In genomic region chr16:8823661-8824060, GRCm38 (mm10) we compare ENCODE assay signal across 8 mouse cellular contexts. TPM values are rescaled to one million over a fixed set of nuclear protein-coding genes. Genes with fewer than 3 reads are reported as not detected.
DNase-seq lines count a peak whose midpoint lies in the region; ATAC-seq lines count a peak whose summit lies in the region.

No protein-coding gene starts in this region.

- H3K4me3 ChIP-seq in embryonic facial prominence, embryonic 11.5 days (ENCODE audit: low read depth, low read length) = no peak overlapping the region
- H3K4me3 ChIP-seq in embryonic facial prominence, embryonic 10.5 days = no peak overlapping the region
- no peak overlapping the region for H3K4me3 ChIP-seq in liver, embryonic 11.5 days (ENCODE audit: low read depth, low read length)
- no peak overlapping the region for H3K4me3 ChIP-seq in forebrain, embryonic 16.5 days (replicated peaks; ENCODE audit: low read length)

- no peak overlapping the region for H3K27ac ChIP-seq in embryonic facial prominence, embryonic 11.5 days (replicated peaks; ENCODE audit: low read depth, low read length)
- H3K27ac ChIP-seq in embryonic facial prominence, embryonic 10.5 days (replicated peaks) = no peak overlapping the region
- H3K27ac ChIP-seq in liver, embryonic 11.5 days (ENCODE audit: low read depth, low read length) = peak overlapping the region; percentile 28; the same call in 1 of the 2 replicates
- H3K27ac ChIP-seq in forebrain, embryonic 16.5 days (ENCODE audit: low read length) = no peak overlapping the region

- intact Hi-C loops in left cerebral cortex, postnatal 4 days (cut with DNase I) = no loop called here

- peak; percentile 16 for DNase-seq in embryonic facial prominence, embryonic 11.5 days (ENCODE audit: low spot score)
- DNase-seq in embryonic facial prominence, embryonic 10.5 days (ENCODE audit: low spot score) = no peak
- peak; percentile 2 for DNase-seq in thymus, postnatal 25 days
- DNase-seq in thymus, postnatal 14 days = no peak
- no peak for DNase-seq in liver, embryonic 11.5 days (ENCODE audit: low spot score)
- DNase-seq in urinary bladder, postnatal 4 days (ENCODE audit: low spot score in 2 of 2) = no peak
- no peak for DNase-seq in left cerebral cortex, postnatal 4 days

- ATAC-seq in embryonic facial prominence, embryonic 11.5 days (replicated peaks; ENCODE audit: insufficient number of reproducible peaks, low FRiP score, low TSS enrichment, low read depth) = no peak
- ATAC-seq in liver, embryonic 11.5 days (replicated peaks; ENCODE audit: low FRiP score) = peak; percentile 76
- no peak for ATAC-seq in forebrain, embryonic 16.5 days

- no peak overlapping the region for H3K9ac ChIP-seq in embryonic facial prominence, embryonic 11.5 days (replicated peaks; ENCODE audit: low read length)
- no peak overlapping the region for H3K9ac ChIP-seq in liver, embryonic 11.5 days (ENCODE audit: low read depth, low read length)
- no peak overlapping the region for H3K9ac ChIP-seq in forebrain, embryonic 16.5 days (replicated peaks; ENCODE audit: low read depth, low read length)

- 80% methylated on average over 2 of the region's 2 CpGs for WGBS in embryonic facial prominence, embryonic 11.5 days
- 76% methylated on average over 2 of the region's 2 CpGs for WGBS in embryonic facial prominence, embryonic 10.5 days
- WGBS in liver, embryonic 11.5 days = 59% methylated on average over 2 of the region's 2 CpGs
- WGBS in forebrain, embryonic 16.5 days = 73% methylated on average over 2 of the region's 2 CpGs

- H3K4me1 ChIP-seq in embryonic facial prominence, embryonic 11.5 days (ENCODE audit: control insufficient read depth, insufficient read depth, low read length) = no peaks in the 10 kb centered on the region
- no peaks in the 10 kb centered on the region for H3K4me1 ChIP-seq in embryonic facial prominence, embryonic 10.5 days
- no peaks in the 10 kb centered on the region for H3K4me1 ChIP-seq in liver, embryonic 11.5 days (replicated peaks; ENCODE audit: control insufficient read depth, insufficient read depth, low read length)
- no peaks in the 10 kb centered on the region for H3K4me1 ChIP-seq in forebrain, embryonic 16.5 days (replicated peaks; ENCODE audit: control insufficient read depth, insufficient read depth, low read length)

- H3K27me3 ChIP-seq in embryonic facial prominence, embryonic 11.5 days (ENCODE audit: control insufficient read depth, insufficient read depth, low read length) = no peaks in the 10 kb centered on the region
- H3K27me3 ChIP-seq in embryonic facial prominence, embryonic 10.5 days (replicated peaks; ENCODE audit: low read depth, poor library complexity, severe bottlenecking) = no peaks in the 10 kb centered on the region
- no peaks in the 10 kb centered on the region for H3K27me3 ChIP-seq in liver, embryonic 11.5 days (replicated peaks; ENCODE audit: control insufficient read depth, insufficient read depth, low read length)
- H3K27me3 ChIP-seq in forebrain, embryonic 16.5 days (replicated peaks; ENCODE audit: control insufficient read depth, insufficient read depth, low read length) = no peaks in the 10 kb centered on the region

- no peak overlapping the region for H3K4me2 ChIP-seq in embryonic facial prominence, embryonic 11.5 days (ENCODE audit: low read depth, low read length)
- H3K4me2 ChIP-seq in liver, embryonic 11.5 days = no peak overlapping the region
- no peak overlapping the region for H3K4me2 ChIP-seq in forebrain, embryonic 16.5 days (ENCODE audit: low read length)

- H3K36me3 ChIP-seq in embryonic facial prominence, embryonic 11.5 days (replicated peaks; ENCODE audit: control insufficient read depth, insufficient read depth, low read depth, low read length) = no peaks in the 10 kb centered on the region
- no peaks in the 10 kb centered on the region for H3K36me3 ChIP-seq in embryonic facial prominence, embryonic 10.5 days (replicated peaks)
- no peaks in the 10 kb centered on the region for H3K36me3 ChIP-seq in liver, embryonic 11.5 days (ENCODE audit: control insufficient read depth, insufficient read depth, low read length)
- H3K36me3 ChIP-seq in forebrain, embryonic 16.5 days (ENCODE audit: control insufficient read depth, insufficient read depth) = no peaks in the 10 kb centered on the region

- H3K9me3 ChIP-seq in embryonic facial prominence, embryonic 11.5 days (replicated peaks; ENCODE audit: control insufficient read depth, low read length) = no peaks in the 10 kb centered on the region
- no peaks in the 10 kb centered on the region for H3K9me3 ChIP-seq in embryonic facial prominence, embryonic 10.5 days
- no peaks in the 10 kb centered on the region for H3K9me3 ChIP-seq in liver, embryonic 11.5 days (ENCODE audit: control insufficient read depth, low read length)
- no peaks in the 10 kb centered on the region for H3K9me3 ChIP-seq in forebrain, embryonic 16.5 days (ENCODE audit: control insufficient read depth, low read length)

RNA-seq across cellular contexts. Expression of gene 1810013L24Rik, which starts 6.2 kb away (rescaled TPM):
- polyA plus RNA-seq in embryonic facial prominence, embryonic 11.5 days (2014; fragmentation: Nextera tagmentation; extraction: Ambion mirVana) = 17.1 and 17.3 TPM in 2 replicates
- 19.2 and 19.9 TPM in 2 replicates for polyA plus RNA-seq in embryonic facial prominence, embryonic 10.5 days (2016; fragmentation: Nextera tagmentation; extraction: Ambion mirVana)
- 12.5 and 13.8 TPM in 2 replicates for polyA plus RNA-seq in liver, embryonic 11.5 days (2014; fragmentation: Nextera tagmentation; extraction: Ambion mirVana)
- polyA plus RNA-seq in forebrain, embryonic 16.5 days (2015; fragmentation: Nextera tagmentation; extraction: Ambion mirVana) = 29.0 and 30.6 TPM in 2 replicates
- total RNA-seq in left cerebral cortex, postnatal 4 days (2021) = 100 to 1,000 TPM; 127 TPM

RNA-seq across cellular contexts. Expression of gene Usp7, which starts 31.6 kb away (rescaled TPM):
- 34.9 and 40.2 TPM in 2 replicates for polyA plus RNA-seq in embryonic facial prominence, embryonic 11.5 days (2014; fragmentation: Nextera tagmentation; extraction: Ambion mirVana)
- 29.2 and 31.6 TPM in 2 replicates for polyA plus RNA-seq in embryonic facial prominence, embryonic 10.5 days (2016; fragmentation: Nextera tagmentation; extraction: Ambion mirVana)
- 34.6 and 43.3 TPM in 2 replicates for polyA plus RNA-seq in liver, embryonic 11.5 days (2014; fragmentation: Nextera tagmentation; extraction: Ambion mirVana)
- polyA plus RNA-seq in forebrain, embryonic 16.5 days (2015; fragmentation: Nextera tagmentation; extraction: Ambion mirVana) = 32.4 and 40.2 TPM in 2 replicates
- total RNA-seq in left cerebral cortex, postnatal 4 days (2021) = 100 to 1,000 TPM; 184 to 190 TPM

Comparison
In these comparisons a context has a peak if more than half of its experiments do, and no peak if none do; other contexts are left out.
1. DNase-seq: peak in embryonic facial prominence, embryonic 11.5 days (single experiment) and thymus, postnatal 25 days (single experiment); none in embryonic facial prominence, embryonic 10.5 days (single experiment), thymus, postnatal 14 days (single experiment), liver, embryonic 11.5 days (single experiment), urinary bladder, postnatal 4 days (0 of 2) and left cerebral cortex, postnatal 4 days (single experiment).